Mouse (Mus musculus): ENCODE measurements around the gene Gm28510. TPM values are rescaled to one million over a fixed set of nuclear protein-coding genes. Genes with fewer than 3 reads are reported as not detected.
"Not testable (repeated sequence)": the region's sequence is repeated elsewhere in the genome, so short reads cannot be mapped to it uniquely, and the experiment has no call there.

The Gm28510 gene
- not detected in 2 replicates for polyA plus RNA-seq (2015; fragmentation: Nextera tagmentation; extraction: Ambion mirVana)

DNA sequence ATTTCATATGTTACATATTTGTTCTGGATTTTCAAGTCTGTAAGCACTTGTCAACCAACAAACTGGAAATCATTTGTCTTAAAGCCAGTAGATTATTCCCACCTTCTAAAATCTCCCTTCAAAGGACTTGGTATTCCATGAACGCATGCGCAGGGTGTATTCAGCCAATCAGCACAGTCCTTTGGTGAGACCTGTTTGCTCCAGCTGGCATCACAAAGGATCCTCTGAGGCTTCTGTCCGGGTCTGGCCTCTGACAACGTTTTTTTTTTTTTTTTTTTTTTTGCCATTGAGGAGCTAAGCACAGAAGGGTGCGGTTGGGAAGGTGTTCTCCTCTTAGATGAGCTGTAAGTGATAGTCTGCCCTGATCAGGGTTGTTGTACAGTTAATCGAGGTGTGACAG is at the start of gene Gm28510:
Gene Gm28510 (plus strand): TSS at position 301 of the 400 bp plus-strand sequence.
- WGBS, result no CpG with 5 or more reads among the region's 6 CpGs
- not testable (repeated sequence) for H3K9ac ChIP-seq; H3K4me2 ChIP-seq (replicated peaks); ATAC-seq (ENCODE audit: insufficient number of reproducible peaks, low FRiP score, low TSS enrichment, low read depth); H3K27me3 ChIP-seq; H3K27ac ChIP-seq (replicated peaks); H3K36me3 ChIP-seq; H3K4me1 ChIP-seq; H3K4me3 ChIP-seq (replicated peaks); H3K9me3 ChIP-seq (replicated peaks)

Other genes starting within 250 kb of the Gm28510 start
- not detected in 2 replicates for gene Gm20834, start 88.1 kb upstream of the Gm28510 start, polyA plus RNA-seq (2015; fragmentation: Nextera tagmentation; extraction: Ambion mirVana)
- not detected in 2 replicates for gene Gm20737, start 123.3 kb downstream of the Gm28510 start, polyA plus RNA-seq (2015; fragmentation: Nextera tagmentation; extraction: Ambion mirVana)
- gene Gm21775, start 140.7 kb downstream of the Gm28510 start, polyA plus RNA-seq (2015; fragmentation: Nextera tagmentation; extraction: Ambion mirVana), result not detected in 2 replicates
- gene Gm21900, start 203.6 kb downstream of the Gm28510 start, polyA plus RNA-seq (2015; fragmentation: Nextera tagmentation; extraction: Ambion mirVana), result not detected in 2 replicates